Mouse (Mus musculus): ENCODE measurements at regions not wholly inside any gene's neighbourhood (a gene's known extent, or its start where the extent isn't known, plus 50 kb on each side); places are given as distances from the start of the nearest gene placed in this dataset.

DNA sequence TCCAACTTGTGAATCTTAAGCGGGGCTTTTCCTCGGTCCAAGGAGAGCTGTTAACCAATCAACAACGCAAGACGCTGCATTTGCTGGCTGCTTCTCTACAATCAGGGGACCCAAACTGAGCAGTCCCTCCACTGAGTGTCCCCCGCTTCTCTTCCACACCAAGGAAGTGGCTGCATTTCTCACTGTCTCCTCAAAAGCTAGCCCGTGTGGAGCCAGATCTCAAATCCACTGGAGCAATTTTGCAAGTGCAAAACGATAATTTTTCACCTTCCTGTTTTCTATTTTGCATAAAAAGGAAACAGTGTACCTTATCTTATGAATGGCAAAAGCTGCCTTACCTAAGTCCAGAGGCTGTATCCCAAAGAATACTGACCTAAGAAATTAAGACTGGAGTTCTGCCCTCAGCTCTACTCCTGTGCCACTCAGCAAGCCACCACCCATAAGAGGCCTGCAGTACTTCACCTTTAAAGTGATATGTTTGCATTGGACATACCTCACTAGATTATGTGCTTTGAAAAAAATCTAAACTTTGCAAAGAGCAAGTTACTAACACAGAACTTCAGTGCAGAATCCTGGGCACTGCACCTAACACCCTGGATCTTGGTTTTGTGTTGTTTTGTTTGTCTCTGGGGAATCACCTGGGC is 52.7 kb upstream of the Nap1l1 start:
- no peak for DNase-seq

DNA sequence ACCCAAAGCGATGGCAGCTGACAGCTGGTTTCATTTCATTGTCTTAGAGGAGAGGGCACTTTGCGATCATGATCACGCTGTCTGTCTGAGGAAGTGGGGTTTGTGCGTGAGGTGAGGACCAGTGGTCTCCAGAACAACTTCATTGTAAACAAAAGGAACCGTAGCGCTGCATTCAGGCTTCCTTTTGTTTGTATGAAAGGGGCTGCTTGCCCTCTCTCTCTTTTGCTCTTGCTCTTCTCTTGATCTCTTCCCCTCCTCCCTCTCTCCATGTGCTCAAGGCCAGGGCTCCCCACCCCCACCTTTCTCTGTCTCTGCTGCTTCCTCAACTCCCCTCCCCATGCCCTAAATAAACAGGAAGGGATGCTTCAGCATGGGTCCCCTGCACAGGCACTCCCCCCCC is 51.0 kb upstream of the Nap1l1 start:
- DNase-seq, result peak; percentile 23 to 37

DNA sequence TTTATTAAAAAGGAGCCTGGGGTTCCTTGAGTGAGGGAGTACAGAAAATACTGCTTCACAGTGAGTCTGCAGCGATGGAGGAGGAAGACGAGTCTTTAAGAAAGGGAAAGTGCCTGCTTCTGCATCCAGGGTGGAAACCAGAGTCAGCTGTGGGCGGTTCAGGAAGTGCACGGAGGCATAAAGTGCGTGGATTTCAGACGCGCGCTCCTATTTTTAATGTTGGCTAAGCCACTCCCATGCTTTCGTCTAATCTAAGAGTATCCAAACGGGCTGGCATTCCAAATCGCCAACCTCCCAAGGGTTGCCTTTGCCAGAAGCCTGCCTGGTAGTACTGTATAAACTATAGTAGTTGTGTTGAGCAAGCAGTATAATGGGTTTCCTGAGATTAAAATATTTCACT is 50.4 kb upstream of the Nap1l1 start:
- peak; percentile 27 to 46 for DNase-seq
